Comparison of ENCODE assay signal across 18 mouse cellular contexts in genomic region chr10:59277729-59278475, GRCm38 (mm10). TPM values are rescaled to one million over a fixed set of nuclear protein-coding genes. Genes with fewer than 3 reads are reported as not detected.
DNase-seq lines count a peak whose midpoint lies in the region; ATAC-seq and TF ChIP-seq lines count a peak whose summit lies in the region.
"Had no signal": no experiment of that assay in that cellular context is flagged by ENCODE, and none has a peak within 500 bp of the region (broad histone marks: within the 10 kb centered on the region; RNA-seq: fewer than 3 reads in every experiment).

No protein-coding gene starts in this region.

- H3K9ac ChIP-seq in lung, postnatal 0 days (replicated peaks; ENCODE audit: low read depth): no peak overlapping the region
- no peak overlapping the region for H3K9ac ChIP-seq in intestine, embryonic 14.5 days (ENCODE audit: low read length)
- H3K9ac ChIP-seq: forebrain, embryonic 13.5 days; hindbrain, embryonic 15.5 days; lung, embryonic 15.5 days had no signal

- no peak overlapping the region for H3K4me3 ChIP-seq in kidney, adult 2 months (ENCODE audit: insufficient read depth, low read depth, low read length)
- no peak overlapping the region for H3K4me3 ChIP-seq in lung, postnatal 0 days (ENCODE audit: low read depth, low read length)
- H3K4me3 ChIP-seq in intestine, embryonic 14.5 days (ENCODE audit: low read depth, low read length): no peak overlapping the region
- H3K4me3 ChIP-seq: forebrain, embryonic 13.5 days; heart, embryonic 10.5 days; hindbrain, embryonic 15.5 days; left cerebral cortex, adult 2 months; lung, embryonic 15.5 days had no signal

- peak overlapping the region; percentile 91 for H3K27ac ChIP-seq in kidney, adult 2 months (ENCODE audit: insufficient read depth, low read depth, low read length)
- H3K27ac ChIP-seq in lung, postnatal 0 days (ENCODE audit: low read length): no peak overlapping the region
- no peak overlapping the region for H3K27ac ChIP-seq in intestine, embryonic 14.5 days (ENCODE audit: low read depth)
- H3K27ac ChIP-seq: forebrain, embryonic 13.5 days; gastrocnemius, adult 2 months; heart, embryonic 10.5 days; hindbrain, embryonic 15.5 days; left cerebral cortex, adult 2 months; lung, embryonic 15.5 days; macrophage had no signal

- no peak for ATAC-seq in lung, postnatal 0 days
- ATAC-seq in intestine, embryonic 14.5 days (replicated peaks; ENCODE audit: low FRiP score, low TSS enrichment, low read depth): 0 out of 2 replicates have a peak, but pooled peaks have one; percentile 41
- 0 out of 2 replicates have a peak, but pooled peaks have one; percentile 42 for ATAC-seq in megakaryocyte progenitor cell, adult 5-6 weeks (replicated peaks; ENCODE audit: poor library complexity)
- ATAC-seq: forebrain, embryonic 13.5 days; Patski had no signal

- H3K27me3 ChIP-seq in kidney, adult 2 months (replicated peaks; ENCODE audit: control insufficient read depth, insufficient read depth, low read length): no peaks in the 10 kb centered on the region
- no peaks in the 10 kb centered on the region for H3K27me3 ChIP-seq in lung, postnatal 0 days (replicated peaks; ENCODE audit: insufficient read depth, low read length)
- H3K27me3 ChIP-seq in intestine, embryonic 14.5 days (replicated peaks; ENCODE audit: control insufficient read depth, insufficient read depth, low read length): no peaks in the 10 kb centered on the region
- H3K27me3 ChIP-seq: forebrain, embryonic 13.5 days; hindbrain, embryonic 15.5 days; lung, embryonic 15.5 days; Patski had no signal

- no peak for DNase-seq in kidney, adult 2 months
- DNase-seq in kidney, postnatal 4 days: no peak
- DNase-seq in lung, postnatal 0 days (ENCODE audit: low spot score): peak; percentile 6
- DNase-seq in lung, postnatal 10 days: no peak
- DNase-seq in intestine, embryonic 14.5 days (ENCODE audit: low spot score): peak; percentile 37
- DNase-seq in layer of hippocampus, adult 8-10 months (ENCODE audit: low spot score in 2 of 2): no peak
- DNase-seq: adrenal gland, adult 2 months; cerebellum, adult 2 months; gastrocnemius, adult 2 months had no signal

- 39% methylated on average over 5 of the region's 5 CpGs for WGBS in kidney, adult 2 months
- WGBS in lung, postnatal 0 days: 44% methylated on average over 5 of the region's 5 CpGs
- WGBS in intestine, embryonic 14.5 days: 41% methylated on average over 5 of the region's 5 CpGs

- no peak overlapping the region for H3K4me2 ChIP-seq in lung, postnatal 0 days (replicated peaks; ENCODE audit: low read depth, low read length)
- H3K4me2 ChIP-seq in intestine, embryonic 14.5 days (ENCODE audit: low read length): no peak overlapping the region
- H3K4me2 ChIP-seq: forebrain, embryonic 13.5 days; hindbrain, embryonic 15.5 days; lung, embryonic 15.5 days; midbrain, embryonic 11.5 days had no signal

- H3K36me3 ChIP-seq in kidney, adult 2 months (ENCODE audit: control insufficient read depth, insufficient read depth, low read length): no peaks in the 10 kb centered on the region
- H3K36me3 ChIP-seq in lung, postnatal 0 days (ENCODE audit: insufficient read depth, low read length): no peaks in the 10 kb centered on the region
- no peaks in the 10 kb centered on the region for H3K36me3 ChIP-seq in intestine, embryonic 14.5 days (ENCODE audit: control insufficient read depth, insufficient read depth, low read length)
- H3K36me3 ChIP-seq: heart, embryonic 10.5 days; hindbrain, embryonic 15.5 days; lung, embryonic 15.5 days had no signal

- H3K9me3 ChIP-seq in lung, postnatal 0 days (ENCODE audit: low read length): no peaks in the 10 kb centered on the region
- H3K9me3 ChIP-seq in intestine, embryonic 14.5 days (ENCODE audit: control insufficient read depth, low read length): no peaks in the 10 kb centered on the region
- H3K9me3 ChIP-seq: forebrain, embryonic 13.5 days; heart, embryonic 10.5 days; hindbrain, embryonic 15.5 days; lung, embryonic 15.5 days had no signal

- TF ChIP-seq EP300 in lung, postnatal 0 days (IDR thresholded peaks at IDR 0.05): no peak

- peaks cover 11% of the 10 kb centered on the region for H3K4me1 ChIP-seq in kidney, adult 2 months (ENCODE audit: control insufficient read depth, insufficient read depth, low read length)
- peaks cover 8% of the 10 kb centered on the region; the same call in 1 of the 2 replicates for H3K4me1 ChIP-seq in lung, postnatal 0 days (ENCODE audit: insufficient read depth, low read depth, low read length)
- H3K4me1 ChIP-seq in intestine, embryonic 14.5 days (replicated peaks; ENCODE audit: control insufficient read depth, insufficient read depth, low read length): peaks cover 8% of the 10 kb centered on the region; the same call in 1 of the 2 replicates
- H3K4me1 ChIP-seq: forebrain, embryonic 13.5 days; heart, embryonic 10.5 days; hindbrain, embryonic 15.5 days had no signal

- no peak for TF ChIP-seq POLR2A in kidney, adult 2 months (IDR thresholded peaks at IDR 0.05; ENCODE audit: low read depth, low read length)

- TF ChIP-seq CTCF in kidney, adult 2 months (conservative IDR thresholded peaks at IDR 0.05; ENCODE audit: insufficient read depth, insufficient read length, low read depth, low read length): no peak
- no peak for TF ChIP-seq CTCF in lung, postnatal 0 days (IDR thresholded peaks at IDR 0.05)

RNA-seq across cellular contexts. Expression of gene P4ha1, which starts 45.2 kb away (rescaled TPM):
- 20.4 and 22.7 TPM in 2 replicates for polyA plus RNA-seq in kidney, adult 2 months (2012; rRNA removed)
- 40.6 and 40.7 TPM in 2 replicates for polyA plus RNA-seq in lung, postnatal 0 days (2015; fragmentation: Nextera tagmentation; extraction: Ambion mirVana)
- 65.2 and 70.5 TPM in 2 replicates for polyA plus RNA-seq in intestine, embryonic 14.5 days (2014; fragmentation: Nextera tagmentation; extraction: Ambion mirVana)
- total RNA-seq in megakaryocyte progenitor cell, adult 5-6 weeks (2015): 17.4 and 20.1 TPM in 2 replicates
- total RNA-seq in megakaryocyte progenitor cell, adult 5-6 weeks (2017): 39.4 and 41.8 TPM in 2 replicates
- total RNA-seq in layer of hippocampus, adult 8-10 months (2022): 10 to 100 TPM; 42.7 to 63.8 (median 50.2) TPM

RNA-seq across cellular contexts. Expression of gene Sowahc, which starts 56.1 kb away (rescaled TPM):
- polyA plus RNA-seq in kidney, adult 2 months (2012; rRNA removed): 4.3 and 4.6 TPM in 2 replicates
- polyA plus RNA-seq in lung, postnatal 0 days (2015; fragmentation: Nextera tagmentation; extraction: Ambion mirVana): 9.7 and 13.2 TPM in 2 replicates
- polyA plus RNA-seq in intestine, embryonic 14.5 days (2014; fragmentation: Nextera tagmentation; extraction: Ambion mirVana): 12.4 and 12.6 TPM in 2 replicates
- total RNA-seq in megakaryocyte progenitor cell, adult 5-6 weeks (2015): 10.0 and 19.3 TPM in 2 replicates
- total RNA-seq in megakaryocyte progenitor cell, adult 5-6 weeks (2017): 11.5 and 19.2 TPM in 2 replicates
- total RNA-seq in layer of hippocampus, adult 8-10 months (2022): 10 to 100 TPM in 2 of 4 experiments, 1 to 10 TPM in 2; 6.4 to 13.3 (median 10.6) TPM

RNA-seq across cellular contexts. Expression of gene Sept10, which starts 56.3 kb away (rescaled TPM):
- polyA plus RNA-seq in kidney, adult 2 months (2012; rRNA removed): 8.1 and 9.1 TPM in 2 replicates
- 42.2 and 45.2 TPM in 2 replicates for polyA plus RNA-seq in lung, postnatal 0 days (2015; fragmentation: Nextera tagmentation; extraction: Ambion mirVana)
- polyA plus RNA-seq in intestine, embryonic 14.5 days (2014; fragmentation: Nextera tagmentation; extraction: Ambion mirVana): 43.1 and 51.0 TPM in 2 replicates
- total RNA-seq in megakaryocyte progenitor cell, adult 5-6 weeks (2015): 2.5 and 5.6 TPM in 2 replicates
- total RNA-seq in megakaryocyte progenitor cell, adult 5-6 weeks (2017): 10.2 and 10.6 TPM in 2 replicates
- total RNA-seq in layer of hippocampus, adult 8-10 months (2022): 10 to 100 TPM in 1 of 4 experiments, 1 to 10 TPM in 3; 7.7 to 10.8 (median 9.0) TPM

Comparison
In these comparisons a context has a peak if more than half of its experiments do, and no peak if none do; other contexts are left out.
1. DNase-seq: peak in lung, postnatal 0 days (single experiment) and intestine, embryonic 14.5 days (single experiment); none in kidney, adult 2 months (single experiment), kidney, postnatal 4 days (0 of 2), lung, postnatal 10 days (single experiment) and layer of hippocampus, adult 8-10 months (0 of 2).